Mouse (Mus musculus) small intestine, adult 2 months (tissue): ENCODE data around the gene Hspb9. TPM values are rescaled to one million over a fixed set of nuclear protein-coding genes. Genes with fewer than 3 reads are reported as not detected.

ENCODE experiments used
- H3K27ac ChIP-seq: fragments of 200-500 bp; 2 replicates; pipeline ENCODE4 v1.5.1; 2012; ENCODE audit warnings: low read depth, low read length, control low read depth, inconsistent platforms; ENCODE audit not compliant: insufficient read depth
- H3K27me3 ChIP-seq: fragments of 200-500 bp; 2 replicates; pipeline ENCODE4 v1.6.1; 2012; ENCODE audit warnings: mild to moderate bottlenecking, moderate library complexity, low read length, inconsistent platforms; ENCODE audit not compliant: control insufficient read depth, insufficient read depth
- H3K36me3 ChIP-seq: fragments of 200-500 bp; 2 replicates; pipeline ENCODE4 v1.6.1; 2012; ENCODE audit warnings: mild to moderate bottlenecking, low read length, control low read depth, inconsistent platforms; ENCODE audit not compliant: control insufficient read depth, insufficient read depth
- H3K4me1 ChIP-seq: fragments of 200-500 bp; 2 replicates; pipeline ENCODE4 v1.6.1; 2012; ENCODE audit warnings: low read length, inconsistent platforms, mixed read lengths; ENCODE audit not compliant: control insufficient read depth, insufficient read depth, insufficient read length
- H3K4me3 ChIP-seq: fragments of 200-500 bp; 2 replicates; pipeline ENCODE4 v1.5.1; 2012; ENCODE audit warnings: low read depth, mild to moderate bottlenecking, control low read depth, inconsistent platforms, low read length, moderate library complexity
- CTCF ChIP-seq: fragments of 200-500 bp; IDR thresholded peaks from 2 replicates; pipeline ENCODE4 v1.5.1; 2012; ENCODE audit warnings: low read depth, mild to moderate bottlenecking, control low read depth, inconsistent platforms, low read length, moderate library complexity, mixed read lengths; ENCODE audit not compliant: insufficient replicate concordance, insufficient read length; ENCODE audit errors: extremely low read depth
- POLR2A ChIP-seq: fragments of 200-500 bp; IDR thresholded peaks from 2 replicates; pipeline ENCODE4 v1.6.1; 2012; ENCODE audit warnings: low read depth, mild to moderate bottlenecking, control low read depth, inconsistent platforms, low read length, moderate library complexity
- WGBS: fragments of 180-500 bp; shearing (Covaris S2); methylation state at CpG from one replicate; pipeline ENCODE4 v1.1.7; 2018; 5-methylcytosine and 5-hydroxymethylcytosine counted together
- polyA plus RNA-seq: library from polyadenylated mRNA; depleted of rRNA; stranded (reverse); fragments of >200 nt; gene quantifications from 2 replicates; pipeline ENCODE4 v1.2.3, GENCODE M21; 2012

Hspb9 gene
- polyA plus RNA-seq, 1 experiment, result not detected

GRCm38 (mm10) chr11:100728601-100729000, 15.0 kb downstream of the Hspb9 start:
- Histone ChIP-seq H3K27ac (no peak overlapping the region), H3K27me3 (no peaks in the 10 kb centered on the region), H3K4me3 (no peak overlapping the region), H3K4me1 (peaks cover 16% of the 10 kb centered on the region), H3K36me3 (peaks cover 17% of the 10 kb centered on the region)
- 85% methylated on average over 6 of the region's 6 CpGs for WGBS
- TF ChIP-seq POLR2A (no peak), CTCF (no peak)

- Histone ChIP-seq H3K36me3 (peaks cover 17% of the 10 kb centered on the region), H3K27me3 (no peaks in the 10 kb centered on the region), H3K4me1 (peaks cover 9% of the 10 kb centered on the region), H3K4me3 (no peak overlapping the region), H3K27ac (no peak overlapping the region)
- 79% methylated on average over 4 of the region's 4 CpGs for WGBS
- TF ChIP-seq POLR2A (no peak), CTCF (no peak)
Measured at GRCm38 (mm10) chr11:100729976-100730375, 16.3 kb downstream of the Hspb9 start.

- WGBS, result 79% methylated on average over 6 of the region's 6 CpGs
- Histone ChIP-seq H3K27me3 (no peaks in the 10 kb centered on the region), H3K27ac (no peak overlapping the region), H3K4me1 (peaks cover 11% of the 10 kb centered on the region), H3K4me3 (no peak overlapping the region), H3K36me3 (peaks cover 17% of the 10 kb centered on the region)
- TF ChIP-seq CTCF, result no peak
- no peak for TF ChIP-seq POLR2A
Measured at GRCm38 (mm10) chr11:100730477-100731205, 17.0 kb downstream of the Hspb9 start.

GRCm38 (mm10) chr11:100735134-100735865, 21.6 kb downstream of the Hspb9 start:
- H3K27ac ChIP-seq, result peak overlapping the region; percentile 71
- peak overlapping the region; percentile 61 for H3K4me3 ChIP-seq

GRCm38 (mm10) chr11:100735954-100736745, 22.5 kb downstream of the Hspb9 start:
- TF ChIP-seq CTCF (no peak), POLR2A (peak; percentile 43)
- peak overlapping the region; percentile 61 for H3K4me3 ChIP-seq
- H3K4me1 ChIP-seq, result peaks cover 18% of the 10 kb centered on the region
- H3K27me3 ChIP-seq, result no peaks in the 10 kb centered on the region
- WGBS, result 41% methylated on average over 14 of the region's 14 CpGs
- peak overlapping the region; percentile 71 for H3K27ac ChIP-seq
- H3K36me3 ChIP-seq, result peaks cover 4% of the 10 kb centered on the region

More at GRCm38 (mm10) chr11:100735134-100735865, 21.6 kb downstream of the Hspb9 start:
- peaks cover 4% of the 10 kb centered on the region for H3K36me3 ChIP-seq
- no peaks in the 10 kb centered on the region for H3K27me3 ChIP-seq
- WGBS, result 64% methylated on average over 9 of the region's 9 CpGs
- H3K4me1 ChIP-seq, result peaks cover 18% of the 10 kb centered on the region
- no peak for TF ChIP-seq CTCF
- no peak for TF ChIP-seq POLR2A

GRCm38 (mm10) chr11:100736746-100737080, 23.1 kb downstream of the Hspb9 start:
- peaks cover 18% of the 10 kb centered on the region for H3K4me1 ChIP-seq
- peak overlapping the region; percentile 92; the same call in 1 of the 2 replicates for H3K4me3 ChIP-seq
- H3K27me3 ChIP-seq, result no peaks in the 10 kb centered on the region
- H3K27ac ChIP-seq, result peak overlapping the region; percentile 71
- TF ChIP-seq POLR2A (no peak), CTCF (no peak)
- 19% methylated on average over 4 of the region's 4 CpGs for WGBS
- H3K36me3 ChIP-seq, result peaks cover 4% of the 10 kb centered on the region
